Mouse (Mus musculus) E14TG2a.4 (cell line): ENCODE measurements at regions not wholly inside any gene's neighbourhood (a gene's known extent, or its start where the extent isn't known, plus 50 kb on each side); places are given as distances from the start of the nearest gene placed in this dataset.

Experiments
- CTCF ChIP-seq: conservative IDR thresholded peaks from 2 replicates; pipeline ENCODE4 v1.5.1; 2014; ENCODE audit warnings: low read length
- POU5F1 ChIP-seq: IDR thresholded peaks from 2 replicates; pipeline ENCODE4 v1.6.1; 2014; ENCODE audit warnings: low read length, borderline replicate concordance

- no peak for TF ChIP-seq CTCF
- TF ChIP-seq POU5F1, result no peak
These were observed 247.0 kb downstream of the Nr2f2 start for GRCm38 (mm10) chr7:70119517-70119916.
